ENCODE assay signal across 9 mouse cellular contexts in genomic region chr17:50795445-50796095, GRCm38 (mm10).
DNase-seq lines count a peak whose midpoint lies in the region; ATAC-seq lines count a peak whose summit lies in the region.
"Had no signal": no experiment of that assay in that cellular context is flagged by ENCODE, and none has a peak within 500 bp of the region (broad histone marks: within the 10 kb centered on the region; RNA-seq: fewer than 3 reads in every experiment).

No protein-coding gene starts in this region.

- H3K9me3 ChIP-seq in limb, embryonic 13.5 days, result no peaks in the 10 kb centered on the region
- H3K9me3 ChIP-seq in stomach, embryonic 16.5 days (replicated peaks; ENCODE audit: control insufficient read depth, low read length), result no peaks in the 10 kb centered on the region

- no peak overlapping the region for H3K27ac ChIP-seq in limb, embryonic 13.5 days
- no peak overlapping the region for H3K27ac ChIP-seq in stomach, embryonic 16.5 days (ENCODE audit: low read length)

- H3K27me3 ChIP-seq in limb, embryonic 13.5 days, result no peaks in the 10 kb centered on the region
- H3K27me3 ChIP-seq in stomach, embryonic 16.5 days (ENCODE audit: control insufficient read depth, insufficient read depth, low read length), result no peaks in the 10 kb centered on the region

- H3K4me1 ChIP-seq in limb, embryonic 13.5 days, result no peaks in the 10 kb centered on the region
- H3K4me1 ChIP-seq in stomach, embryonic 16.5 days (ENCODE audit: control insufficient read depth, insufficient read depth, low read length), result no peaks in the 10 kb centered on the region

- no peaks in the 10 kb centered on the region for H3K36me3 ChIP-seq in limb, embryonic 13.5 days
- no peaks in the 10 kb centered on the region for H3K36me3 ChIP-seq in stomach, embryonic 16.5 days (ENCODE audit: control insufficient read depth, insufficient read depth, low read length)

- DNase-seq in CD4-positive helper T cell, adult 2 months (ENCODE audit: low read depth, low spot score), result peak; percentile 69
- peak; percentile 42 for DNase-seq in adrenal gland, adult 8-10 months
- peak; percentile 52 for DNase-seq in embryo, embryonic 11.5 days (ENCODE audit: low read depth, low spot score)
- DNase-seq in heart, adult 8-10 months (ENCODE audit: low spot score), result peak; percentile 61
- DNase-seq in kidney, adult 8-10 months, result peak; percentile 25 to 50

- no peak overlapping the region for H3K4me2 ChIP-seq in limb, embryonic 13.5 days (replicated peaks)
- H3K4me2 ChIP-seq in stomach, embryonic 16.5 days (ENCODE audit: low read depth, low read length), result no peak overlapping the region

- H3K4me3 ChIP-seq in limb, embryonic 13.5 days, result no peak overlapping the region
- no peak overlapping the region for H3K4me3 ChIP-seq in stomach, embryonic 16.5 days (replicated peaks; ENCODE audit: low read length)
- H3K4me3 ChIP-seq: erythroblast, embryonic 14.5 days had no signal

- 71% methylated on average over 6 of the region's 6 CpGs for WGBS in limb, embryonic 13.5 days
- WGBS in stomach, embryonic 16.5 days, result 73% methylated on average over 6 of the region's 6 CpGs

- H3K9ac ChIP-seq in limb, embryonic 13.5 days, result no peak overlapping the region
- no peak overlapping the region for H3K9ac ChIP-seq in stomach, embryonic 16.5 days (ENCODE audit: low read length)

- peak; percentile 77; the same call in 1 of the 2 replicates for ATAC-seq in limb, embryonic 13.5 days (ENCODE audit: low FRiP score, low read depth)
- peak; percentile 92 for ATAC-seq in monocyte, adult 5-6 weeks (replicated peaks; ENCODE audit: insufficient number of reproducible peaks, low FRiP score, low TSS enrichment, poor library complexity, severe bottlenecking)
- peak; percentile 68; the same call in 1 of the 2 replicates for ATAC-seq in stomach, embryonic 16.5 days (ENCODE audit: insufficient read depth, low FRiP score)
